Mouse (Mus musculus) left cerebral cortex, adult 2 months (tissue): ENCODE measurements around the gene Lyzl6. TPM values are rescaled to one million over a fixed set of nuclear protein-coding genes. Genes with fewer than 3 reads are reported as not detected.
A peak's percentile ranks its signal among the peaks of the same experiment; 100 is the strongest.

Experiments
- DNase-seq, 2 experiments: peaks; one replicate each; pipeline ENCODE4 v3.0.0; 2021 to 2022; ENCODE audit warnings: low spot score in 2 of 2, mixed read lengths in 1 of 2; ENCODE audit errors: extremely low spot score in 1 of 2
- H3K27ac ChIP-seq: fragments of 200-600 bp; 2 replicates; pipeline ENCODE4 v1.8.1; 2022
- H3K4me3 ChIP-seq: fragments of 200-600 bp; 2 replicates; pipeline ENCODE4 v1.8.1; 2022
- CTCF ChIP-seq: fragments of 200-600 bp; IDR thresholded peaks from 2 replicates; pipeline ENCODE4 v1.8.1; 2022; ENCODE audit warnings: antibody characterized with exemption, mild to moderate bottlenecking, moderate library complexity
- intact Hi-C: fragments of 180-260 bp; cut with DNase I; formaldehyde crosslinking; loops from one replicate; pipeline ENCODE4 v1.15.1; 2025
- total RNA-seq, 2 experiments: library from RNA; stranded (reverse); gene quantifications; 2 replicates each; pipeline ENCODE4 v1.2.3; 2021

Gene Lyzl6
- total RNA-seq, 2 experiments from 2014 or later: not detected

- Histone ChIP-seq H3K4me3 (no peak overlapping the region), H3K27ac (peak overlapping the region; percentile 80)
- no peak for TF ChIP-seq CTCF
- DNase-seq: peak in 1 of 2 experiments; percentile 72
- intact Hi-C loops: loop anchor here (1.0 to 10.0 kb wide), 4 partner anchors 9 to 467 kb away; partner anchors contain the start of gene Rprml
Measured at GRCm38 (mm10) chr11:103661863-103662262, 23.2 kb upstream of the Lyzl6 start.

- Histone ChIP-seq H3K27ac (no peak overlapping the region), H3K4me3 (no peak overlapping the region)
- no peak for TF ChIP-seq CTCF
- no peak for DNase-seq
- intact Hi-C loops: no loop called here
Measured at GRCm38 (mm10) chr11:103658189-103658588, 19.5 kb upstream of the Lyzl6 start.

- Histone ChIP-seq H3K4me3 (no peak overlapping the region), H3K27ac (no peak overlapping the region)
- DNase-seq: no peak
- intact Hi-C loops: no loop called here
- no peak for TF ChIP-seq CTCF
Measured at GRCm38 (mm10) chr11:103656520-103656919, 17.8 kb upstream of the Lyzl6 start.

GRCm38 (mm10) chr11:103653359-103653965, 14.8 kb upstream of the Lyzl6 start:
- no peak for TF ChIP-seq CTCF
- Histone ChIP-seq H3K27ac (peak overlapping the region; percentile 79), H3K4me3 (no peak overlapping the region)
- intact Hi-C loops: loop anchor here (1.0 kb wide), 1 partner anchor 9 kb away; no protein-coding TSS in a partner anchor
- peak in 1 of 2 experiments; percentile 50 for DNase-seq

- TF ChIP-seq CTCF: no peak
- peak in 1 of 2 experiments; percentile 44 for DNase-seq
- Histone ChIP-seq H3K27ac (peak overlapping the region; percentile 89), H3K4me3 (peak overlapping the region; percentile 64)
- intact Hi-C loops: no loop called here
Measured at GRCm38 (mm10) chr11:103651426-103651825, 12.7 kb upstream of the Lyzl6 start.

- intact Hi-C loops: loop anchor here (1.0 kb wide), 2 partner anchors 12 to 16 kb away; no protein-coding TSS in a partner anchor
- no peak for DNase-seq
- no peak for TF ChIP-seq CTCF
- Histone ChIP-seq H3K4me3 (peak overlapping the region; percentile 64), H3K27ac (peak overlapping the region; percentile 95)
Measured at GRCm38 (mm10) chr11:103649983-103650493, 11.3 kb upstream of the Lyzl6 start.

GRCm38 (mm10) chr11:103649301-103649982, 10.8 kb upstream of the Lyzl6 start, which contains the start of gene Rprml:
Gene Rprml (plus strand): TSS chr11:103649570.
- no peak for TF ChIP-seq CTCF
- peak; percentile 88 to 90 for DNase-seq
- peak within 1 kb of the TSS; percentile 95 for H3K27ac ChIP-seq
- H3K4me3 ChIP-seq: peak within 1 kb of the TSS; percentile 64
- intact Hi-C loops: loop anchor here (1.0 kb wide), 2 partner anchors 13 to 17 kb away; no protein-coding TSS in a partner anchor

GRCm38 (mm10) chr11:103648656-103649055, 10.0 kb upstream of the Lyzl6 start:
- intact Hi-C loops: loop anchor here (1.0 kb wide), 2 partner anchors 14 to 18 kb away; no protein-coding TSS in a partner anchor
- H3K27ac ChIP-seq: peak overlapping the region; percentile 84
- DNase-seq: no peak
- peak overlapping the region; percentile 64 for H3K4me3 ChIP-seq
- TF ChIP-seq CTCF: no peak

GRCm38 (mm10) chr11:103647921-103648620, 9.4 kb upstream of the Lyzl6 start:
- DNase-seq: peak in 1 of 2 experiments; percentile 4
- no peak for TF ChIP-seq CTCF

GRCm38 (mm10) chr11:103646301-103646700, 7.6 kb upstream of the Lyzl6 start:
- Histone ChIP-seq H3K4me3 (no peak overlapping the region), H3K27ac (no peak overlapping the region)
- TF ChIP-seq CTCF: no peak
- peak in 1 of 2 experiments; percentile 5 for DNase-seq
- intact Hi-C loops: no loop called here

More at GRCm38 (mm10) chr11:103647921-103648620, 9.4 kb upstream of the Lyzl6 start:
- Histone ChIP-seq H3K4me3 (no peak overlapping the region), H3K27ac (peak overlapping the region; percentile 38)
- intact Hi-C loops: no loop called here

GRCm38 (mm10) chr11:103645731-103646130, 7.0 kb upstream of the Lyzl6 start:
- DNase-seq: peak in 1 of 2 experiments; percentile 8
- Histone ChIP-seq H3K27ac (no peak overlapping the region), H3K4me3 (no peak overlapping the region)
- no peak for TF ChIP-seq CTCF
- intact Hi-C loops: no loop called here
